Mouse (Mus musculus): ENCODE measurements at regions not wholly inside any gene's neighbourhood (a gene's known extent, or its start where the extent isn't known, plus 50 kb on each side); places are given as distances from the start of the nearest gene placed in this dataset.

GRCm38 (mm10) chr2:166434554-166434953 lies 279.1 kb downstream of the Prex1 start:
- Histone ChIP-seq H3K9ac (ENCODE audit: low read length) (no peak overlapping the region), H3K4me3 (ENCODE audit: low read depth, low read length) (no peak overlapping the region), H3K27ac (ENCODE audit: low read depth, low read length) (no peak overlapping the region), H3K36me3 (ENCODE audit: control insufficient read depth, insufficient read depth, low read length) (no peaks in the 10 kb centered on the region), H3K9me3 (ENCODE audit: control insufficient read depth, low read length) (no peaks in the 10 kb centered on the region), H3K4me1 (ENCODE audit: control insufficient read depth, insufficient read depth, low read length) (peaks cover 4% of the 10 kb centered on the region), H3K4me2 (no peak overlapping the region), H3K27me3 (ENCODE audit: control insufficient read depth, insufficient read depth, low read length) (no peaks in the 10 kb centered on the region)
- ATAC-seq (ENCODE audit: low FRiP score) (no peak), DNase-seq (ENCODE audit: low spot score, missing footprints) (no peak)
- 66% methylated on average over 8 of the region's 8 CpGs for WGBS

- WGBS = 58% methylated on average over 15 of the region's 15 CpGs
- Histone ChIP-seq H3K4me2 (no peak overlapping the region), H3K4me1 (ENCODE audit: control insufficient read depth, insufficient read depth, low read length) (peaks cover 7% of the 10 kb centered on the region), H3K36me3 (ENCODE audit: control insufficient read depth, insufficient read depth, low read length) (no peaks in the 10 kb centered on the region), H3K4me3 (ENCODE audit: low read depth, low read length) (no peak overlapping the region), H3K27me3 (ENCODE audit: control insufficient read depth, insufficient read depth, low read length) (no peaks in the 10 kb centered on the region), H3K27ac (ENCODE audit: low read depth, low read length) (no peak overlapping the region), H3K9ac (ENCODE audit: low read length) (no peak overlapping the region), H3K9me3 (ENCODE audit: control insufficient read depth, low read length) (no peaks in the 10 kb centered on the region)
- DNase-seq (ENCODE audit: low spot score, missing footprints) (no peak), ATAC-seq (ENCODE audit: low FRiP score) (no peak)
Measured at GRCm38 (mm10) chr2:166433655-166434333, 278.3 kb upstream of the Sulf2 start.

- no peaks in the 10 kb centered on the region for H3K36me3 ChIP-seq (ENCODE audit: control insufficient read depth, insufficient read depth, low read length)
- DNase-seq (ENCODE audit: low spot score, missing footprints) = no peak
- no peak for ATAC-seq (ENCODE audit: low FRiP score)
- no peaks in the 10 kb centered on the region for H3K9me3 ChIP-seq (ENCODE audit: control insufficient read depth, low read length)
- H3K27ac ChIP-seq (ENCODE audit: low read depth, low read length) = no peak overlapping the region
- peaks cover 7% of the 10 kb centered on the region for H3K4me1 ChIP-seq (ENCODE audit: control insufficient read depth, insufficient read depth, low read length)
- WGBS = 78% methylated on average over 13 of the region's 13 CpGs
- H3K27me3 ChIP-seq (ENCODE audit: control insufficient read depth, insufficient read depth, low read length) = no peaks in the 10 kb centered on the region
- no peak overlapping the region for H3K9ac ChIP-seq (ENCODE audit: low read length)
- H3K4me2 ChIP-seq = no peak overlapping the region
- H3K4me3 ChIP-seq (ENCODE audit: low read depth, low read length) = no peak overlapping the region
Measured at GRCm38 (mm10) chr2:166432948-166433654, 277.6 kb upstream of the Sulf2 start.

- ATAC-seq (ENCODE audit: low FRiP score) = no peak
- Histone ChIP-seq H3K9ac (ENCODE audit: low read length) (no peak overlapping the region), H3K4me2 (no peak overlapping the region), H3K27ac (ENCODE audit: low read depth, low read length) (no peak overlapping the region), H3K27me3 (ENCODE audit: control insufficient read depth, insufficient read depth, low read length) (no peaks in the 10 kb centered on the region), H3K9me3 (ENCODE audit: control insufficient read depth, low read length) (no peaks in the 10 kb centered on the region), H3K4me1 (ENCODE audit: control insufficient read depth, insufficient read depth, low read length) (peaks cover 10% of the 10 kb centered on the region), H3K36me3 (ENCODE audit: control insufficient read depth, insufficient read depth, low read length) (no peaks in the 10 kb centered on the region), H3K4me3 (ENCODE audit: low read depth, low read length) (no peak overlapping the region)
- no peak for DNase-seq (ENCODE audit: low spot score, missing footprints)
- WGBS = 56% methylated on average over 8 of the region's 8 CpGs
Measured at GRCm38 (mm10) chr2:166432531-166432930, 277.1 kb upstream of the Sulf2 start.

GRCm38 (mm10) chr2:166429918-166430317 lies 274.5 kb upstream of the Sulf2 start:
- Histone ChIP-seq H3K4me2 (no peak overlapping the region), H3K9ac (ENCODE audit: low read length) (no peak overlapping the region), H3K4me3 (ENCODE audit: low read depth, low read length) (no peak overlapping the region), H3K4me1 (ENCODE audit: control insufficient read depth, insufficient read depth, low read length) (peaks cover 20% of the 10 kb centered on the region), H3K9me3 (ENCODE audit: control insufficient read depth, low read length) (no peaks in the 10 kb centered on the region), H3K27me3 (ENCODE audit: control insufficient read depth, insufficient read depth, low read length) (peaks cover 2% of the 10 kb centered on the region; the same call in 1 of the 2 replicates), H3K36me3 (ENCODE audit: control insufficient read depth, insufficient read depth, low read length) (no peaks in the 10 kb centered on the region), H3K27ac (ENCODE audit: low read depth, low read length) (no peak overlapping the region)
- DNase-seq (ENCODE audit: low spot score, missing footprints) (no peak), ATAC-seq (ENCODE audit: low FRiP score) (no peak)
- 72% methylated on average over 5 of the region's 5 CpGs for WGBS

- no peak overlapping the region for H3K27ac ChIP-seq (ENCODE audit: low read depth, low read length)
- no peak overlapping the region for H3K4me3 ChIP-seq (ENCODE audit: low read depth, low read length)
- H3K36me3 ChIP-seq (ENCODE audit: control insufficient read depth, insufficient read depth, low read length) = no peaks in the 10 kb centered on the region
- ATAC-seq (ENCODE audit: low FRiP score) (no peak), DNase-seq (ENCODE audit: low spot score, missing footprints) (no peak)
- H3K9me3 ChIP-seq (ENCODE audit: control insufficient read depth, low read length) = no peaks in the 10 kb centered on the region
- peaks cover 2% of the 10 kb centered on the region; the same call in 1 of the 2 replicates for H3K27me3 ChIP-seq (ENCODE audit: control insufficient read depth, insufficient read depth, low read length)
- peaks cover 20% of the 10 kb centered on the region for H3K4me1 ChIP-seq (ENCODE audit: control insufficient read depth, insufficient read depth, low read length)
- no peak overlapping the region for H3K4me2 ChIP-seq
- 87% methylated on average over 12 of the region's 12 CpGs for WGBS
- H3K9ac ChIP-seq (ENCODE audit: low read length) = no peak overlapping the region
Measured at GRCm38 (mm10) chr2:166429494-166429893, 274.0 kb upstream of the Sulf2 start.

- Histone ChIP-seq H3K36me3 (ENCODE audit: control insufficient read depth, insufficient read depth, low read length) (no peaks in the 10 kb centered on the region), H3K9me3 (ENCODE audit: control insufficient read depth, low read length) (no peaks in the 10 kb centered on the region), H3K27me3 (ENCODE audit: control insufficient read depth, insufficient read depth, low read length) (peaks cover 2% of the 10 kb centered on the region; the same call in 1 of the 2 replicates), H3K27ac (ENCODE audit: low read depth, low read length) (no peak overlapping the region), H3K4me2 (no peak overlapping the region), H3K4me1 (ENCODE audit: control insufficient read depth, insufficient read depth, low read length) (peaks cover 24% of the 10 kb centered on the region), H3K9ac (ENCODE audit: low read length) (no peak overlapping the region), H3K4me3 (ENCODE audit: low read depth, low read length) (no peak overlapping the region)
- WGBS = 82% methylated on average over 6 of the region's 6 CpGs
- ATAC-seq (ENCODE audit: low FRiP score) (no peak), DNase-seq (ENCODE audit: low spot score, missing footprints) (no peak)
Measured at GRCm38 (mm10) chr2:166427390-166427789, 271.9 kb upstream of the Sulf2 start.

GRCm38 (mm10) chr2:166426960-166427359 lies 271.5 kb upstream of the Sulf2 start:
- no peak overlapping the region for H3K27ac ChIP-seq (ENCODE audit: low read depth, low read length)
- H3K9ac ChIP-seq (ENCODE audit: low read length) = no peak overlapping the region
- H3K36me3 ChIP-seq (ENCODE audit: control insufficient read depth, insufficient read depth, low read length) = no peaks in the 10 kb centered on the region
- DNase-seq (ENCODE audit: low spot score, missing footprints) = peak; percentile 91
- 54% methylated on average over 10 of the region's 10 CpGs for WGBS
- no peak overlapping the region for H3K4me2 ChIP-seq
- H3K27me3 ChIP-seq (ENCODE audit: control insufficient read depth, insufficient read depth, low read length) = peaks cover 2% of the 10 kb centered on the region; the same call in 1 of the 2 replicates
- ATAC-seq (ENCODE audit: low FRiP score) = no peak
- H3K4me1 ChIP-seq (ENCODE audit: control insufficient read depth, insufficient read depth, low read length) = peaks cover 24% of the 10 kb centered on the region
- H3K4me3 ChIP-seq (ENCODE audit: low read depth, low read length) = no peak overlapping the region
- no peaks in the 10 kb centered on the region for H3K9me3 ChIP-seq (ENCODE audit: control insufficient read depth, low read length)

GRCm38 (mm10) chr2:166426457-166426856 lies 271.0 kb upstream of the Sulf2 start:
- no peak overlapping the region for H3K9ac ChIP-seq (ENCODE audit: low read length)
- H3K27ac ChIP-seq (ENCODE audit: low read depth, low read length) = no peak overlapping the region
- H3K9me3 ChIP-seq (ENCODE audit: control insufficient read depth, low read length) = no peaks in the 10 kb centered on the region
- no peaks in the 10 kb centered on the region for H3K36me3 ChIP-seq (ENCODE audit: control insufficient read depth, insufficient read depth, low read length)
- H3K27me3 ChIP-seq (ENCODE audit: control insufficient read depth, insufficient read depth, low read length) = peaks cover 2% of the 10 kb centered on the region; the same call in 1 of the 2 replicates
- no peak overlapping the region for H3K4me3 ChIP-seq (ENCODE audit: low read depth, low read length)
- H3K4me2 ChIP-seq = no peak overlapping the region
- ATAC-seq (ENCODE audit: low FRiP score) (no peak), DNase-seq (ENCODE audit: low spot score, missing footprints) (no peak)
- peaks cover 24% of the 10 kb centered on the region for H3K4me1 ChIP-seq (ENCODE audit: control insufficient read depth, insufficient read depth, low read length)
- whole genome bisulfite sequencing = 34% methylated on average over 6 of the region's 6 CpGs

Measured in midbrain, embryonic 11.5 days (tissue).